Mouse (Mus musculus) right cerebral cortex, postnatal 4 days (tissue): ENCODE data around the gene Arsg.

ENCODE experiments used
- DNase-seq: peaks from one replicate; pipeline ENCODE4 v3.0.0-alpha.2; 2022

The Arsg gene

DNA sequence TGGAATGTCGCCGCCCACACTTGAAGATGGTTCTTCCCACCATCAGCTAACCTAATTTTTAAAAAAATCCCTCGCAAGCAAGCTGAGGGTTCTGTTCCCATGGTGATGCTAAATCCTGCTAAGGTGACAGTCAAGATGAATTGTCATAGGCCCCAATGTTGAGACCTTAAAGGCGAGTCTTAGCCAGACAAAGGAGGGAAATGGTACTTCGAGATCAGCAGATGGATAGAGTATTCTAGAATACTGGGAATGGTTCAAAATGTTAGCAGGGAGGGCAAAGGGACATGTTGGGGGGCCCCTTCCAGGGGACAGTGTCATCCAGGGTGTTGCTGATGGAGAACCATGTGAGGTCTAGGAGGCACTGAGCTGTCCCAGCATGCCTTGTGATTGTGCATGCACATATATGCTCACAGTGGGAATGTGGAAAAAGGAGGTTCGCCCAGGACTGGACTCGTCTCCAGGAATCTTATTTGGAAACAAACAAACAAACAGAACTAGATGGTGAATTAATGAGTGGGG, 23.4 kb downstream of the Arsg start:
- DNase-seq: no peak

DNA sequence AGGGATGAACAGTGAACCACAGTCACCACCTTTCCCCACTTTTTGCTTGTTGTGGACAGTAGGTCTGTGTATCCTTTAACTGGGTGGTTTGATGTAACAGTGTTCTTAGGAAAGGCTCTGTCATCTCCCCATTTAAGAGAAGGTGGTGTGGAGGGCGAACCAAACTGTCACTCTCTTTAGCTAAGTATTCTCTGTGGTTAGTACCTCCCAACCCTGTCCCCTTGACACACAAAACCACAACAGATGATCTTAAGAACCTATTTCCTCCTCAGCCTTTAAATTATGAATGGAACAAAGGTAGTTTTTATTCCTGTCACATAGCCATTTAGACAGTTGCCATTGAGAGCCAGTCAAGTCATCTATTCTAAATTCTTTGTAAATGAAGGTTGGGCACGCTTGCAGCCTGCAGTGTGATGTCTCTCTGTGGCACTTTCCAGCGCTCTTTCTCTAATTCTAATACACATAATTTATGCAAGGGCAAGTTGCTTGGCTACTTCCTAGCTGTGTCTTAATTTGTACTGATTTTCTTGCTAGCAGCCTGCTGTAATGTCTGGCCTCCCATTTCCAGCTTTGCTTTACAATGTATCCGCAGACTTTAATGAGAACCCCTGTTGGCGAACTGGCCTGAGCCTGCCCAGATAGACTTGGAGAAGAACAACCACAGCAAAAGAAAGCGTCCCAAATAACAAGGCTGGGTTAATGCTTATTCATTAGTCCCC, 24.0 kb downstream of the Arsg start:
- no peak for DNase-seq

DNA sequence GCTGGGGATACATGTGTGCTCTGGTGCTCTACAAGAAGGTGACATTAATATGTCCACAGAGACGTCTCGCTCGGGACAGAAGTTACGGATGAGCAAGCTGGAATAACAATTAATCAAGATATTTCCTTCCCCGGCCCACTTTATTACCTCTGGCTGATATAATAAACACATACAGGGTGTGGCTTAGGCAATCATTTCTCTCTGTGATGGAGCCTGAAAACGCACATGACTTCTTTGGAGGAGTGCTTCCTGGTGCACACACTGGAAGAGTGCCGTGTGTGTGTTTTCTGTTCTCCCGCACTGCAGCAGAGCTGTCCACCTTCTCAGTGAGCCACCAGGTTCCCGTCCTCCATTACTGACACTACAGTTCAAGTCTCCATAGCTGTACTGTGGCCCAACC, 24.8 kb downstream of the Arsg start:
- no peak for DNase-seq

DNA sequence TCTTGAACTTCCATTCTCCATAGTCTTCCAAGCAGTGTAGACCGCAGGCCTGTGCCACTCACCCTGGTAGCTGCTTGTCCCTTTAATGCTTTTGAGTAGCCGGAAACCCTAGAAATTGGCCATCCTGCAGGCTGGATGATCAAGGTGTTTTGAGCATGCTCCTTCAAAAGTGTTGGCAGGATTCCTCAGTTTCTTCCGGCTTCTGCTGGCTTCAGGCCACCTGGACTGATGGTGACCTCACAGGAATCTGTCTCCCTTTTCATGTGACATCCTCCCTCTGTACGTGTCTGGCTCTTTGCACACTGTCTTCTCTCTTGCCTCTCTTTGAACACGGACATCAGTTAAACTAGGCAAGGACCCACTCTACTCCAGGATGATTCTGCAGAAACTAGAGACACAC, 27.0 kb downstream of the Arsg start:
- no peak for DNase-seq

DNA sequence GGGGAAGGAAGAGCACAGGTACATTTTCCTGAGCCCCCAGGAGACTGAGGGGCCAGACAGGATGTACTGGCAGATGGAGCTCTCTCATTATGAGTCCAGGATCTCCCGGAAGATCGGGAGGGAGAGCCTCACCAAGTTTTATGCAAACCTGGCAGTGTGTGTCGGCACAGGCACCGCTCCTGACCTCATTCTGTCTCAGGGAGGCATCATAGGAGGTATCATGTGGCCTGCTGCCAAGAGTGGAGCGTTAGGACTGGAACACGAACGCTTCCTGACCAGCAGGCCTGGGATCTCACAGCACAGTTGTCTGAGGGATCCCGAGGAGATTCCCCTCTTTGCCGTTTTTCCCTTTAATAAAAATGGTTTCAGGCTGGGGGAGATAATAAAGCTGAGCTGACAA, 31.8 kb downstream of the Arsg start:
- peak; percentile 23 for DNase-seq

DNA sequence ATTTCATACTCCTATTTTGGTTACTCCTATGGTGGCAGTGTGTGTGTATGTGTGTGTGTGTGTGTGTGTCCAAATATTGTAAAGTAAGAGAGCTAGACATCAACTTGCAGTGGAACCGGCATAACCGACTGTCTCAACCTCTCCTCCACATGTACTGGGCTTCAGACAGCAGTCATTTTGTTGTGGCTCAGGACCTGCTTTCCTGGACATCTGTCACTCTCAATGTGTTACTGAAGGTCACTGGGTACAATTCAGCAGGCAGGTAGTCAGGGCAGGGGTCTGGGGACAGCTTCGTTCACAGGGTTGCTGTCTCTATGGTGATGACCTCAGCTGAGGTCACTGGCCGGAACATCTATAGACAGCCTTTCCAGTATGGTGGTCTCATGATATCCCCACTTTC, 32.6 kb downstream of the Arsg start:
- no peak for DNase-seq

DNA sequence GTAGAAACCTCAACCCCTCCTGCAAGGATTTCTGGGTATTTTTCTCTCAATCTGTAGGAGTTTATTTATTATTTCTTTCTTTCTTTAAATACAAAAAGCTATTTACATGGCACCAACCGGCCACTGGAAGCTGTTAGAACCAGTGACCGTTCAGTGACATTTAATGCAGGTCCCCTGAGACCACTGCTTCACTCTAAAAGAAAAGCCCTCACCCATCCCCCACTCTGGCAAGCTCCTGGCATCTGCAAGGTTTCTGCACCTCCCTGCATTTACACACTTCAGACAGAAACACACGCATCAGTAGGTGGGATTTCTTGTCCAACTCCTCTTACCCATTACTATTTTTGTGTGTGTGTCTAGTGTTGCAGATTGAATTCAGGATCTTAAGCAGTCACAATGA, 33.9 kb downstream of the Arsg start:
- no peak for DNase-seq

DNA sequence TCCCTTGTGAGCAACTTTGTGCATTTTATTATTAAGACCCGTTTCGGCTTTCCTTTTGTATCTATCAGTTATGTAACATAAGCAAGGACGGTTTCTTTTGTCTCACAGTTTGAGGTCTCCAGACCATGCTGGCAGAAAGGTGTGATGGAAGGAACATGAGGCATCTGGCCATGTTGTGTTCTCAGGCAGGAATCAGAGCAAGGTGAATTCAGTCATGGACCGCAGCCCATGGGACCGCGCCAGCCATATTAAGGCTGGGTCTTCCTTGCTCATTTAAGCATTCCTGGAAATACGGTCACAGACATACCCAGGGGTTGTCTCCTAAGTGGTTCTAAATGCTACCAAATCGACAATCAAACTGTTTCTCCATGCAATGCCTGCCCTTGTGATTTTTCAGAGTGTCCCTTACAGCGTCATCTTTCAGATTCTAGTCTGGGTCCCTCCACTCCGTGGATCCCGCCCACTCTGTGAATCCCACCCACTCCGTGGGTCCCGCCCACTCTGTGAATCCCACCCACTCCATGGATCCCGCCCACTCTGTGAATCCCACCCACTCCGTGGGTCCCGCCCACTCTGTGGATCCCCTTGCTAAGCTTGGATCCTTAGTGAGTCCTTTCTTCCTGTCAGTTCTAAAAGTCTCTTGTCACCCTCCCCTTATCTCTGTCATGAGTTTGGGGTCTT, 40.0 kb downstream of the Arsg start:
- DNase-seq: no peak

DNA sequence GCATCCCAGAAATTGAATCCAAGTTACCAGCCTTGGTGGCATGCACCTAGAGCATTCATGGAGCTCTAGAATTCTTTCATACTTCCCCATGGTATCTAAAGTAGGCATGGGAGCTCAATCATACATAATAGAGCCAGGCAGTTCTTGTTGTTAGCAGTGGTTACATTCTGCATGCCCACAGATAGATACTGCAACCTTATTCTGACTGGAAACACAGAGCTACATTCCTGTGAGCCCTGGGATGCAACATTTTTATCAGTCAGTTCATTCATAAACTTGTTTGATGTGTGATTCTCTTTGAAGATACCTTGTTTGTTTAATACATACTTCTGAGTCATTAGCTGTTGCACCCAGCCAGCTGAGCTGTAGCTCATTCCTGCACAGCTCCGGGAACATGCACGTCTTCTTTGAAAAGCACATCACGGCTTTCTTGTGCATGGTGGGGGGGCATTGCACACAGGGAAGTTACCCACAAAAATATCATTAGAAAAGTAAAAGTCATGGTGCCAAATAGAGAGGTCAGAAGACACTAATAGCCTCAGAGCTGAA, 41.0 kb downstream of the Arsg start:
- DNase-seq: no peak

DNA sequence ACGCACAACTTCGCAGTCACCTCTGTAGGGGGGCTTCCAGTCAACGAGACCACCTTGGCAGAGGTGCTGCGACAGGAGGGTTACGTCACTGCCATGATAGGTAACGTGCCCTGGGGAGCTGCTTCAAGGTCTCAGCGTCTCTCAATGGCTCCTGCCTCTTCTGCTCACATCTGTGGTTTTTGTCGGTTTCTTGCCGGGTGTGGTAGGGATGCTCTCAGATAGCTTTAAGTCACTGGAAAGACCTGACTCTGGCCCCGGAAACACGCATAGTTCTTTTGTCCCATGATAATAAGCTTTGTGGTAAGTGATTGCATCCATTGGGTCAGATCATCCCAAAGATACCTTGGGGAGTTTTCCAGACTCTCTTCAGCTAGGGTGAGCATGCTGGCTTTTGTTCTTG, 44.2 kb downstream of the Arsg start:
- DNase-seq: no peak

DNA sequence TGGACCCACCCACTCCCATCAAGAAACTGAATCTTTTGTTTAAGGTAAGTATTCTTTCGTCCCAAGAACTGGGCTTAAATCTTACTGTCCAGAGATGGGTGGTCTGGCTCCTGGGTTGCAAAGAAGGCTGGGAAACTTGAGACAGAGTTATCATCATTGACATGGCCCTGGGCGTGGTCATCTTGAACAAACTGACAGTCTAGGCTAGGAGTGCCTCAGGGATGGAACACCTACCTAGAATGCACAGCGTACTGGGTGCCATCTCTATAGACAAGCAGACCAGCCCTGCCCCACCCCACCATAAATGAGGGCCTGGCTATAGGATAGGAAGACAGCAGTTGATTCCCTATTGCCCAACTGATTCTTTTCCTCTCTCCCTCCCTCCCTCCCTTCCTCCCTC, 44.6 kb downstream of the Arsg start:
- DNase-seq: no peak

DNA sequence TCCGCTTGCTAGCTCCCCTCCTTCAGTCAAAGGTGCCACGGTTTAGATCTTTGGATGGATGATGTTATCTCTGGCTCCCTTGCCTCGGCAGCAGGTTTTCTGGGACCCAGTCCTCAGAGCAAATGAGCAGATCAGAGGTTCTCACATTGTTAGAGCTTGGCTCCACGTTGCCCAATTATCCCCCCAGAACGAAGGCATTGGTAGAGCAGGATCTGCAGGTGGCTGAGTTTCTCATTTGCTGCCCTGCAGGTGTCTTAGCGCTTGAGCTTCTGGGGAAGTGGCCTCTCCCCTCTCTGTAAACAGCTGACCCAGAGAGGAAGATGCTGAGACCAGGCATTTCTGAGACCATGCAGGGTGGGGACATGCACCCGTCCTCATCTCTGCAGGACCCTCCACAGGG, 47.8 kb downstream of the Arsg start:
- DNase-seq: no peak

DNA sequence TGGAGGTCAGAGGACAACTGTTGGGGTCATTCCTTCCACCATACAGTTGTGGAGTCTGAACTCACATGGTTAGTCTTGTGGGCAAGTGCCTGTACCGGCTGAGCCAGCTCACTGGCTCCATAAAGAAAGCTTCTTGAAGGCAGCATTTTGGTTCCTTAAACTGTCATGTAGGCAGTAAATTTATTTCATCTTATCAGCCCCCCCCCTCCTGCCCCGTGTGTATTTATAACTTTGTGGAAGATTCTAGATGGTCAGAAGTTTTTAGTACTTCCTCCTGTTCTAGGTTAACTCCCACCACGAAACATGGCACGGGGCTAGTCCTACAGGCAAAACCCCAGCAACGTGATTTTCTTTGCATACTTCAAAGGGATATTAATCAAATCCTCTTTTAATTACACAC, 51.7 kb downstream of the Arsg start:
- no peak for DNase-seq

DNA sequence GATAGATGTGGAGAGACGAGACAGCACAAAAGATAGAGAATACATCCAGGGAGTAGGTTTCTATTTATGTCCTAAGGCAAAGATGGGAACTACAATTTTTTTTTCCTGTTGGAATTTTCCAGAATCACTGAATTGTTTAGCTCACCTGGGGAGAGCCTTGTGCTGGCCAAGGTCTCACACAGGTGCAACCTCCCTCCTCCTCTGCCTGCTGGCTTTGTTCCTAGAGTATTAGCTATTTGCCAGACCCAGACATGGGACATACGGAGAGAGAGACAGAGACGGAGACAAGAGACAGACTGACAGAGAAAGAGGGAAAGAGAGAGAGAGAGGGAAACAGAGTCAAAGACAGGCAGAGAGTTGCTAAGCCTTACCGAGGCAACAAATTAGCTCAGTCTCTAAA, 52.4 kb downstream of the Arsg start:
- DNase-seq: no peak

DNA sequence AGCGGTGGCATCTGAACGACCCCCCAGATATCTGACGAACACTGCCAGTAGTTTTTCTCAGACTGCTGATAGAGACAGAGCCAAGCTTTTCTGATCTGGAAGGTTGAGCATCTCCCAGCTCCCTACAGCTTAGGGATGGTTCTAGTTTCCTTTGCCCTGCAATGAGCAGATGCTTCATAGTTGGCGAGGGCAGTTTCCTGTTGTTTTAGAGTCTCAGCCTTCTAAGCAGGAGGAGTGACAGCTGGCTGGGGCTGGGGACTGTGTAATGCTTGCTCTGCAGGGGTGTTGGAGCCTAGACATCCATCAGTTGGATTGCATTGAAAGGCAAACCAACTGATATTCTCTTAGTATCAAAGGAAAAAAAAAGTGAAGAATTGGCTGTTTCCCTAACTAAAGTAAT, 56.9 kb downstream of the Arsg start:
- DNase-seq: no peak

DNA sequence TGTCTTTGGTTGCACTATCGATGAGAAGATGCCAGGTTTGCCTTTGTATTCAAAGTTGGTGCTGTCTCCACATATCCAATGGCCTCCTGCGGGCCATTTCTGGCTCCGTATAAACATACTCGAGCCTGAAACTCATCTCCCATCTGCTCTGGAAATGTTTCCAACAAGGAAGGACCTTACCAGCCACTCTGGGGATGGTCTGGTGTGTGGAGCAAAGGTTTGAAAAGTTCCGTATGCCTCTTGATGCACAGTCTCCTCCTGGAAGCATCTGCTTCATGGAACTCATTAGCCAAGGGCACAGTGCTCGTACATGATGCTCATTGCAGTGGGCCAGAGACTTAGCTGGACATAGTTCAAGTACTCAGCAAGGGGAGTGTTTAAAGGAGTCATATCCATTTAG, 62.8 kb downstream of the Arsg start:
- no peak for DNase-seq

DNA sequence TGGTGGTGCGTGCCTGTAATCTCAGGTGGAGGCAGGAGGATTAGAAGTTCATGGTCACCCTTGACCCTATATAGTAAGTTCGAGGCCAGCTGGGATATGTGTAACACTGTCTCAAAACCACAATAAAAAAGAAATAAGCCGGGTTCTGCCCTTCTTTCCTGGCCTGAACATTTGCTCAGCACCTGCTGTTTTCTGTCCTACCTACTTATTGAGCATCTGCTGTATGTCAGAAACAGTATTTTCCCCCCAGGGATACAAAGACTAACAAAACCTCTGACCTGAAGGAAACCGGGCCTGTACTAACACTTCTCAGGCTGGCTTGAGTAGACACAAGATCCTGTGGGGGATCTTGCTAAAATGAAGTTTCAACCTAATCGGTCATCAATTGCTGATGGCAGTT, 63.8 kb downstream of the Arsg start:
- DNase-seq: no peak

DNA sequence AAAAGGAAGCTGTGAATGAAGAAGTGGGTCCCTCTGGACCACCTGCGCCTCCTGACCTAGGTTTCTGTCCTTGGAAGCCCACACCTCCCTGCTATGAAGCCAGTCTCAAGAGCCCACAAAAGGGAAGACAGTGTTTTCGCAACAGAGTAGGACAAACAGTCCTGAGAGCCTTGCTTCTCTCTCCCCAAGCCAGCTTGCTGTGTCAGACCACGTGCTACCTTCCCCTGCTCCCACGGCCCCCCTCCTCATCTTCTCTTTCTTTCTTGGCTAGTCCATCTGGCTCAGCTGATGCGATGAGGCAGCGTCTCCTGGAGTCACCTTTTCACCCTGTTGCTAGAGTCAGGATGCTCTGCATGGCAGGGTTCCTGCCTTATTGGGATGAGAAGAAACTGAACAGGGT, 66.1 kb downstream of the Arsg start:
- DNase-seq: peak; percentile 3

DNA sequence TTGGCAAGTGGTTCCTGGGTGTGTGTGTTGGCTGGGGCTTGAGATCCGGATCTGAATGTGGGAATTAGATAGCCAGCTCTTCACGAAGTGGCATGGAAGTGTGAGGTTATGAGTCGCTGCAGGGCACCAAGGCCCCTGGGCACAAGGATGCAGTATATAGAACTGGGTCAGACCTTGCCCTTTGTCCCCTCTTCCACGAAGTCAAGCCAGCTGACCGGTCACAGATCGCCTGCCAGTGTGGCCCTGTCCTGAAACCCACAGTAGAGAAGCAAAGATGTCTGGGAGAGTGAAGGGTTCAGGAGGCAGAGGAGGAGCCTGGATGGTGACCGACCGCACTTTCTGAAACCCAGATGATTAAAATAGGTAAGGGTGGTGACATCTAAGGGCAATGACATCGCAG, 70.3 kb downstream of the Arsg start:
- no peak for DNase-seq

DNA sequence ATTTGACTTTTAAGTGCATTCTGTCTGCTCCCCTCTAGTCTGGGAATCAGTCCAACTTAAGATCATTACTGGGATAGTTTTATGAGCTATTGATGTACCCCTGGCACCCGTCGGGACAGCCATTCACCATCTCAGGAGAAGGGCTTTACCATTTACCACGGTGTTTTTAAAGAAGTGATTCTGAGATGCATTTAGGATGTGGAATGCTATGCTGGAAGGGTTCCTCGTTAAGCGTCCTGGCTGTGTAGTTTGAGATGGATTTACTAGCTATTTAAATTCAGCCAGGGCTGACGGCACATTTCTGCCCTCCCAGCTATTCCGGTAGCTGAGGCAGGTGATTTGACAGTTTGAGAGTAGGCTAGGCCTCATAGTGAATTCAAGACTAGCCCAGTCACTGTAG, 71.3 kb downstream of the Arsg start:
- DNase-seq: no peak

DNA sequence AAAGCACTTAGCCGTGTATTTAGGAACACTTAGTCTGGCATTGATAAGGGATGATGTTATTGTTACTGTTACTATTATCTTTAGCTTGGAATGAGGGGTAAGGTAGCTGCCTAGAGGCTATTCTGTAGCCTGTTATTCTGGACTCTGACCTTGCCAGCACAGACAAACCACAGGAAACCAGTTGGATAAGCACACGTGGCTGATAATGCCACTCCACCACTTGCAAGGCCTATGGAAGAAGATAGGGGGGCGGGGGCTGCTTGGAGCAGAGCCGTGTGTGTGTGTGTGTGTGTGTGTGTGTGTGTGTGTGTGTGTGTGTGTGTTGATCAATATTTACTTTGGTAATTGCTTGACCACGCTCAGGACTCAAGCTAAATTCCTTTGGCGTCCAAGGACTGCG, 72.1 kb downstream of the Arsg start:
- DNase-seq: no peak

DNA sequence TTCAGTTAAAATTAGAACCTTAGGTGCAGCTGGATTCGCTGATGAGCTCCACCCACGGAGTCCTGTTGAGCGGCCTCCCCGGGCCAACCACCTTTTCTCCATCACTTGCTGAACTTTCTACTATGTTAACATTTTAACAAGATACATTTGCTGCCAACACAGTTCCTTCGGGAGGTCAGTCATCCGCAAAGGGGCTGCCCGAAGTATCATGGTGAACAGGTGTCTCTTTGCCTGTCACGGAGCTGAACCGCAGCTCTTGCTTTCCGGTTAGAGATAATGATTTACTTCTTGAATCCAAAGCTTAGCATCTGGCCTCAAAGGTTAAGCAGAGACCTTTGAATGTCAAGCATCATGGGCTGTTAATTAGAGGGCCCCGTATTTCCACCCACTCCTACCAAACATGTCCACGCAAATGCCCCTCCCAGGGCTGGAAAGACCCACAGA, 72.5 kb downstream of the Arsg start:
- DNase-seq: no peak

DNA sequence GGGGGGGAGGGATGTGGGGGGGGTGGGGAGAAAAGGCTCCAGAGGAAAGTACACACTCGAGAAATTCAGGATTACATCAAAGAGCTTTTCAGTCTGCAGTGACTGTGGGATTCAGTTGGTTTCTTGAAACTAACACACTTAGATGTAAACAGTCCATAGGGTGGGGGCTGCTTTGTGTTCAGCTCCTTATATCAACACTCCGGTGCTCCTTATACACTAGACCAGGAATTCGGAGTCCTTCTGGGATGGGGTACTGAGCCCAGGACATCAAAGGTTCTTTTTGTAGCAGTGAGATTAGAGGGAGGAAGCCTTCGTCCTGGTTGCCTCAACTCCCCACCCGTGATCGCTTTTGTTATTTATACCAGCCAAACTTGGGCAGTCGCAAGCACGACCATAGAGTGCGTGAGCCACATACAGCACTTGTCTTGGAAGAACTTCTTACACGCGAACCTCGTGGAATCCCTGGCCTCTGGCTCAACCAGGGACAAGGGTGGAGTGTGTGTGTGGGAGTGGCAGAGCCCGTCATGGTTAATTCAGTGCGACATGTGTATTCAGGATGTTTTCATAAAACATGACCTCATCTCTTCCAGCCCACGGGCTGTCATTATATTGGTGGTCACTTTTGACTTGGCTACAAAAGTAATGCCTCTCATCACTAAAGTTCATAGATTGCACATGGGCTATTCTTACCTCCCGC, 73.3 kb downstream of the Arsg start:
- no peak for DNase-seq

DNA sequence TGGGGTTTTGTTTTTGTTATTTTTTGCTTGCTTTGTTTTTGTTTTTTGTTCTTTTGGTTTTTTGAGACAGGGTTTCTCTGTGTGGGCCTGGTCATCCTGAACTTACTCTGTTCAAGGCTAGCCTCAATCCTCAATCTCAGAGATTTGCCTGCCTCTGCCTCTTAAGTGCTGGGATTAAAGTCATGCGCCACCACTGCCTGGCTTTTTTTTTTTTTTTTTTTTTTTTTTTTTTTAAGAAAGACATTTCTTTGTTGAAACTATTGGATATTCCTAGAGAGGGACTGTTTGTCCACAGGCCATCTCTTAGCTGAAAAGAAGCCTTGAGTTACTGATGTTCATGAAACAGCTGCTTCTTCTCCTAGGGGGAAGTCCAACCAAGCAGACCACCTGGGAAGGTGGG, 74.5 kb downstream of the Arsg start:
- no peak for DNase-seq
